Mouse (Mus musculus) Patski (cell line): ENCODE results near the gene Cyp4b1. TPM values are rescaled to one million over a fixed set of nuclear protein-coding genes. Genes with fewer than 3 reads are reported as not detected.
"Not testable (repeated sequence)": the region's sequence is repeated elsewhere in the genome, so short reads cannot be mapped to it uniquely, and the experiment has no call there.

ENCODE experiments used
- ATAC-seq: fragments of 100-300 bp; one replicate; pipeline ENCODE4 v1.8.0; 2021
- CTCF ChIA-PET: fragments of 350-600 bp; sonication (Branson Sonifier 250); formaldehyde crosslinking; loops from one replicate; lab custom pipeline; 2022; ENCODE audit warnings: inconsistent platforms; lab: Charles Lee
- POLR2A ChIA-PET: fragments of 350-600 bp; sonication (Branson Sonifier 250); formaldehyde crosslinking; loops from one replicate; lab custom pipeline; 2022; ENCODE audit warnings: antibody characterized with exemption, inconsistent platforms; lab: Charles Lee
- DNase-seq: peaks from one replicate; pipeline ENCODE4 v3.0.0-alpha.2; 2011; ENCODE audit warnings: low read depth, low spot score
- H3K27me3 ChIP-seq: fragments of 371-371 bp; one replicate; pipeline ENCODE4 v1.5.1; 2021
- CTCF ChIP-seq: fragments of 100-300 bp; IDR thresholded peaks from one replicate; pipeline ENCODE4 v1.5.1; 2021
- in situ Hi-C: fragments of 300-500 bp; cut with MboI; formaldehyde crosslinking; loops from 3 replicates; pipeline ENCODE4 v1.11.1; 2018; ENCODE audit warnings: low pct_unique_long_range_greater_than_20kb, mixed read lengths
- polyA plus RNA-seq: library from polyadenylated mRNA; unstranded; gene quantifications from one replicate; pipeline ENCODE4 v1.2.3, GENCODE M21; 2021

Gene Cyp4b1
- polyA plus RNA-seq, 1 experiment from 2014 or later = 0.19 TPM

DNA sequence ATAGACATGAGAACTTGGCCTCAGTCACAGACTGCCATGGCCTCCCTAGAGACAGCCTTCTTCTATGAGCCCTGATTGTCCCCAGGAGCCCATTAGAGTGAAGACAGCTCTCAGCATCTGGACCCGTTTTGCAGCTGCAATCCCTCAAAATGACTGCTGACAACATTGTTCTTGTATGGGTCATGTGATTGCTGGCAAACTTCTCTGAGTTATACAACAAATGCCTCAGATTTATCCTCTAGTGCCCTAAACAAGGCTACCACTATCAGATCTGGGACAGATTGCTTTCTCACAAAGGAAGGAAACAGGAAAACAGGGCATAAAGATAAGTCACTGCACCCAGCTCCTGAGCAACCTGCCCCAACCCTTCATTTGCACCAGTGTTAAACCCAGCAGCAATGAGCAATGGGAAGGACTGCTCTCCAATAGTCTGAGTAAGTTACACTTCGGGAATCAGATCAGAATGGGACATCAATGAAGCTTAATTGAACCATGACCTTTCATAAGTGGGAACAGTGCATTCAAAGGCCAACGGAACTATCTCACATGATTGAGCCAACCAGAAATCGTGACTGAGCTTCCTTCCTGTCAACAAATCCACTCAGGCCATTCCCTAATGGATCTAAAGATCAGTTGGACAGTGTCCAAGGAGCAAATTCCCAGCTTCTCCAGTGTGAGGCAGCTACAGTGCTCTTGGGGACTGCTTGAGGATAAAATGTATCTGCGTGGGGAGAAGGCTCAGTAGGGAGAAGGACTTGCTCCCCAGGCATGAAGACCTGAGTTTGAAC is 4.4 kb downstream of the Cyp4b1 start:
- no peaks in the 10 kb centered on the region for H3K27me3 ChIP-seq
- ATAC-seq (no peak), DNase-seq (no peak)
- POLR2A ChIA-PET = no interaction called here
- in situ Hi-C loops = no loop called here
- CTCF ChIA-PET = no interaction called here
- TF ChIP-seq CTCF = no peak

- ATAC-seq, POLR2A ChIA-PET, in situ Hi-C loops, DNase-seq, H3K27me3 ChIP-seq, CTCF ChIA-PET: not testable (repeated sequence)
Observed at GRCm38 (mm10) chr4:115625560-115625959, 22.0 kb downstream of the Cyp4b1 start.

DNA sequence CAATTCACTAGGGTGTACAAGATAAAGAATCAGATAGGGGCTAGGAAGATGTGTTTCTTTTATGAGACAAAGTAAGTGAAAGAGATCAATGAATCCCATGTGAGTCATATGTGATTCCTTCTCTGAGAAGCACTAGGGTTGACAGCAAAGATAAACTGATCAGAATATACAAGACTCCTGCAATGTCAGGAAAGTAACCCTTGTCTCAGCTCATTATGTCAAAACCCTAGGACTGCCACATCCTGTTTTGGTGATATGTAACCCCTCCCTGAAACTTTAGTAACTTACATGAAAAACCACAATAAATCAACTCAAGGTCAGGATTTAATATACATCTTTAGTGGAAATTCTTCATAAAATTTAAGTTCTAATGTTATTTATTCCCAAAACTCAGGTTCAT is 33.5 kb downstream of the Cyp4b1 start:
- POLR2A ChIA-PET = no interaction called here
- ATAC-seq = no peak
- in situ Hi-C loops = no loop called here
- DNase-seq = no peak
- TF ChIP-seq CTCF = no peak
- CTCF ChIA-PET = no interaction called here
- H3K27me3 ChIP-seq = no peaks in the 10 kb centered on the region

DNA sequence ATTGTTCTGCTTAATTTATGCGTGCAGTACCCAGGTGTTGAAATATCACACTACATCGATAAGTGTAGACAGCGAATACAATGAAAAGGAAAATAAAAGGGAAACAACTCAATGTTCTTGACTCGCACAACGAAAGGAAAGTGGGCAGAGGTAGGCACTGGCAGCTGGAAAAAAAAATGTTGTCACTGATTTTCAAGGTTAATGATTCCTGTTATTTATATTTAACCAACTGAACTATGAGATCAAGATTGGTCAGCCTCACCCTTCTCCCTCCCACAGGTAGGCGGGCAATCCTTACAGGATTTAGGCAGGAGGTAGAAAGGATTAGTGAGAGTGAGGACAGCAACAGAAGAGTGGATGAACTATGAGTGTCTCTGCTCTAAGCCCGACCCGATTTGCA is 46.9 kb downstream of the Cyp4b1 start, which contains the start of gene Cyp4a32:
Cyp4a32 (plus strand) TSS at position 359 of the 400 bp plus-strand sequence.
- DNase-seq, POLR2A ChIA-PET, in situ Hi-C loops, H3K27me3 ChIP-seq, CTCF ChIA-PET, ATAC-seq: not testable (repeated sequence)

- no peaks in the 10 kb centered on the region for H3K27me3 ChIP-seq
- no peak for DNase-seq
- POLR2A ChIA-PET = no interaction called here
- in situ Hi-C loops = loop anchor here (10.0 kb wide), 1 partner anchor 82 kb away; the partner anchor contains the start of gene Cyp4a10
- CTCF ChIA-PET = no interaction called here
- ATAC-seq = no peak
- no peak for TF ChIP-seq CTCF
Observed at GRCm38 (mm10) chr4:115596824-115597336, 50.6 kb downstream of the Cyp4b1 start.

GRCm38 (mm10) chr4:115596357-115596756 is 51.2 kb downstream of the Cyp4b1 start:
- no peak for ATAC-seq
- ChIA-PET CTCF (no interaction called here), POLR2A (no interaction called here)
- DNase-seq = no peak
- in situ Hi-C loops = loop anchor here (10.0 kb wide), 1 partner anchor 82 kb away; the partner anchor contains the start of gene Cyp4a10
- H3K27me3 ChIP-seq = no peaks in the 10 kb centered on the region
- TF ChIP-seq CTCF = no peak

DNA sequence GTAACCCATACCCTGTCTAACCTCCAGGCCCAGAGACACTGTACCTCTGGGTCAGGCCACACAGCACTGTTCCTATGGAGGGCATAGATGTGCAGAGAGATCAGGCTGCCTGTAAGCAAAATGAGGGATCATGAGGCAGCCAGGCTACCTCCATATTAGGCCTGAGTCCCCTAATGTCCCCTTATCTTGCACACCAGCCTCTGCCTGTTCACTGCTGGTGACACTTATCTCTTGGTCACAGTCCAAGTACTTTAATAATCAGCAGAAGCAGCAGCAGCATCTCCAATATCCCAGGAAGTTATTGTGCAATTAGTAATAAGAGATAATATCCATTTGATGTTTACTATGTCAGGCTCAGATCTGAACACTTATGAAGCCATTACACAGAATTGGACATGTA is 64.5 kb downstream of the Cyp4b1 start:
- DNase-seq (no peak), ATAC-seq (no peak)
- H3K27me3 ChIP-seq = no peaks in the 10 kb centered on the region
- CTCF ChIA-PET = no interaction called here
- no peak for TF ChIP-seq CTCF
- POLR2A ChIA-PET = no interaction called here
- in situ Hi-C loops = no loop called here

DNA sequence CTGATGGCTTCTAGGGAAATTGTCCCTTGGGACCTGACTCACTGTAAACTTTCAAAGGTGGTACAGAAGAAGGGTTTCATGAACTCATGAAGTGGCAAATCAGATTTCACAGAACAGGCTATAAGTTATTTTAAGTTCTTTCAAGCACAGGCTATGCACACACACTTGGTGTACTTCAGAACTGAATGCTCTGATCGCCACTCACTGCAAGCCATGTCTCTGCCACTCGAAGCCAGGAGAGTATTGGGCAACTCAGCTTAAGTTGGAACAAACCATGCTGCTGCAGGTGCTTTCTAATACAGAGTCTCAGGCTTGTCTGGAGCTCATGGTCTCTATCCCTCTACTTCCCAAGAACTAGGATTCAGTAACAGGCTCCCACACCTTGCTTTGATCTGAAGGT is 71.7 kb downstream of the Cyp4b1 start:
- no peak for TF ChIP-seq CTCF
- no peak for ATAC-seq
- ChIA-PET POLR2A (no interaction called here), CTCF (no interaction called here)
- in situ Hi-C loops = loop anchor here (5.0 kb wide), 1 partner anchor 43 kb away; no protein-coding TSS in a partner anchor
- H3K27me3 ChIP-seq = no peaks in the 10 kb centered on the region
- DNase-seq = no peak

- no peak for DNase-seq
- TF ChIP-seq CTCF = no peak
- in situ Hi-C loops = loop anchor here (5.0 kb wide), 1 partner anchor 43 kb away; no protein-coding TSS in a partner anchor
- no peak for ATAC-seq
- POLR2A ChIA-PET = no interaction called here
- H3K27me3 ChIP-seq = no peaks in the 10 kb centered on the region
- CTCF ChIA-PET = no interaction called here
Observed at GRCm38 (mm10) chr4:115575255-115575654, 72.3 kb downstream of the Cyp4b1 start.

Other genes with a start within 250 kb of the Cyp4b1 start
- 0.22 TPM for gene Cyp4a12b, start 236.1 kb downstream of the Cyp4b1 start, polyA plus RNA-seq
- gene Cyp4a30b, start 195.1 kb downstream of the Cyp4b1 start, polyA plus RNA-seq = not detected
- gene Cyp4a14, start 151.6 kb downstream of the Cyp4b1 start, polyA plus RNA-seq = not detected
- gene Cyp4a10, start 129.5 kb downstream of the Cyp4b1 start, polyA plus RNA-seq = not detected
- gene Cyp4a31, start 84.1 kb downstream of the Cyp4b1 start, polyA plus RNA-seq = not detected
- not detected for gene Cyp4a32, start 46.8 kb downstream of the Cyp4b1 start, polyA plus RNA-seq
- gene Efcab14, start 90.0 kb upstream of the Cyp4b1 start, polyA plus RNA-seq = 38.9 TPM
- 0.83 TPM for gene Tex38, start 133.3 kb upstream of the Cyp4b1 start, polyA plus RNA-seq
- 28.5 TPM for gene Atpaf1, start 137.1 kb upstream of the Cyp4b1 start, polyA plus RNA-seq
- 4.9 TPM for gene Mob3c, start 180.4 kb upstream of the Cyp4b1 start, polyA plus RNA-seq
- gene Mknk1, start 191.5 kb upstream of the Cyp4b1 start, polyA plus RNA-seq = 26.3 TPM
- not detected for gene Kncn, start 236.7 kb upstream of the Cyp4b1 start, polyA plus RNA-seq
- not detected for gene 6430628N08Rik, start 242.9 kb upstream of the Cyp4b1 start, polyA plus RNA-seq